Mouse (Mus musculus) brain, embryonic 14.5 days (tissue): ENCODE results near the gene Rhobtb1.

Experiments used
- CTCF ChIP-seq: fragments of 200-500 bp; IDR thresholded peaks from 2 replicates; pipeline ENCODE4 v1.5.1; 2012; ENCODE audit warnings: inconsistent platforms, mild to moderate bottlenecking, moderate library complexity, borderline replicate concordance; ENCODE audit not compliant: insufficient read depth, insufficient read length; ENCODE audit errors: extremely low read depth
- POLR2A ChIP-seq: fragments of 200-500 bp; IDR thresholded peaks from 2 replicates; pipeline ENCODE4 v1.6.1; 2012; ENCODE audit warnings: mild to moderate bottlenecking, inconsistent platforms, borderline replicate concordance; ENCODE audit not compliant: poor library complexity, insufficient read depth, insufficient read length, severe bottlenecking; ENCODE audit errors: extremely low read depth

GRCm38 (mm10) chr10:69304819-69305218 lies 153.6 kb downstream of the Rhobtb1 start:
- TF ChIP-seq CTCF (no peak), POLR2A (no peak)
